Mouse (Mus musculus): ENCODE measurements around the gene Tmem108.
A peak's percentile ranks its signal among the peaks of the same experiment; 100 is the strongest.

Tmem108 gene

DNA sequence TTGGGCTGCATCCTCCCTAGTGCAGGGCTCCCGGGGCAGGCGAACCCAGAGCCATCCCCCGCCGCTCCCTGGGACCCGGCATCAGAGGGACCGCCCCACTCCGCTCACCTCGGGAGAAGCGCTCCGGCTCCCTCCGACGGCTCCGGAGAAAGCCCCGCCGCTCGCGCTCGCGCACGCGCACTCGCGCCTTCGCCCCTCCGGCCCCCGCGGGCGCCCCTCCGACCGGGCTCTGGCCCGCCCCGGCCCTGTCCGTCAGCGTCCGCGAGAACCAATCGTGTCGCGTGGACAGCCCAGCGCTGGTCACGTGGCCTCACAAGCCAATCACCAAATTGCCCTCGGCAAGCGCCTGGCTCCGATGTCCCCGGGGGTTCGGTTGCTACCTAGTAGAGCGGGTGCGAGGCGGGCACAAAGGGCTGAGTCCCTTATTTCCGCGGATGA is at the start of gene Tmem108:
TSS of gene Tmem108 (minus strand) at position 191 of the 438 bp plus-strand sequence.
- peak; percentile 93 for DNase-seq

DNA sequence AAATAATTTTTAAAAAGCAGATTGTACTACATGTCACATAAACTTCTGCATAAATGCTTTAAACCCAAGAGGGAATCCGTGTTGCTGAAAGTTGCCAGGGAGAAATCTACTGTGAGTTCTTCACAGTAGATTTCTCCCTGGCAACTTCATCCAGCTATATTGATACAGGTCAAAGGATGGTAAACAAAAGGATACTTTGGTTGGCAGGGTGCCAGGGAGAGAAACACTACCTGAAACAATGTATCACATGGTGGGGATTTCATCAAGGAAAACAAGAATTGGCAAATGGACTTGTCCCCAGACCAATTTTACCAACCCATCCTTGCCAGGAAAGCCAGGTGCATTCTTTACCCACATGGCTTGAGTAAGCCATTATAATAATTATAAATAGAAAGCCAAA is 27.4 kb upstream of the Tmem108 start:
- no peak for DNase-seq

DNA sequence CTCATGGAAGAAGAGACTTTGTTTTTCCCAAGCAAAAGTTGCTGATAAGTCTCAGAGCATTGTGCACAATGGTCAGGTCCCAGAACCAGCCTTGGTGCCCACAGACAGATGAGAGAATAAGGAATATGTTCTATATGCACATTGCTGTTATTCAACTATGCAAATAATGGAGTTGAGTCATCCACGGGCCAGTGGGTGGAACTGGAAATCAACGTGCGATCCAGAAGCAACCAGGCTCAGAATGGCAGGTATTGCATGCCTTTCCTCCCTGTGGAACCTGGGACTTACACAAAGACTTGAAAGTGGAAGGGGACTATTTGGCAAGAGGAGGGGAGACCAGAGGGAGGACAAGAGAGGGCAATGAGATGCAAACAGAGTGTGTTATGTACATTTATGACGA is 22.5 kb upstream of the Tmem108 start:
- no peak for DNase-seq

DNA sequence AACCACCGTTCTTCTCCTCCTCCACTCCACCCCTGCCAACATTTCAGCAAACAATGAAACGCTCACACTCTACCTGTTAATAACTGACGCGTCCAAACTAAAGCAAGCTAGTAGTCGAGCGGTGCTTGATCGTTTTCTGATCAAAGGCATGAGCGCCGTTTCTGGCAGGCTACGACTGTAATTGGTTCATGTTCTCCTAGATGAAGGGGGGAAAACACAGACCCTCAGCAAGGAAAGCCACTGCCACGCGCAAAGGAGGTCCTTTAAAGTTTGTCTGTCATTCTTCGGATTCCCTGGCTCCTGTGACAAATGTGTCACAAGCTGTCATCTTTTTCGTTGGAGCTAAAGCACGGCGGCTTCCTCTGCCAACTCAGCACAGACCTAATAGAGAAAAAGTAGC is 21.6 kb upstream of the Tmem108 start:
- no peak for DNase-seq

DNA sequence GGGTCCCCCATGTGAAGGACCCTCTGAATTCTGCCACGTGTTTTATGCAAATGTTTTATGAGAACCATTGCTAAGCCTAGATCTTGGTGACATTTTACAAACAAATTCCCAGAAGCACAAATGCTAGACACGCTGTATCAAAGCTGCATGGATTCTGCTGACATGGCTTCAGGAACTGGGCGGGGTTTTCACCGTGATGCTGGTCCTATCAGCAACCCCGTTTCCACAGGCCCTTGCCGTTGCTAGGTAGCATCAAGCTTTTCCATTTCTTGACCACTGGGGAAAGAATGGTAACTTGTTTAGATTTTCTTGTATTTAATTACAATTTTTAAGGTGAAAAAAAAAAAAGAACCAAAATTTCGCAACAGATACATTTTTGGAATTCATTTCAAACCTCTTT is 20.7 kb upstream of the Tmem108 start:
- no peak for DNase-seq

DNA sequence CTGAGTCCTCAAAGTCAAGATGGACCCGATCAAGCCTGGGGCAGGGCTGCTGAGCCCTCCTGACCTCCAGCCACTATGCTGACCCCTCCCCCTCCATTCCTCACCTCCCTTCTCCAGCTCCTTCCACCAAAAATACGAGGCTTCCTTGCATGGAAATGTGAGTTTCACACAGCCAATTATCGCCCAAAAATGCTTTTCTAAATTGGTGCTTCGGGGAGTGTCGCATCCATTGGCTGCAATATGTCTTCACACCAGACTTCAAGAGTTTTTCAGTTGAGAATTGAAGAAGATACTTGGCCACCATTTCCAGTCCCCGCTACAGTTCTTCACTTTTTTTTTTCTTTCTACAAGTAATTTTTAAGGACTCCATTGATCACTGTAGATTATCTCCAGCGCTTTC is 19.8 kb upstream of the Tmem108 start:
- no peak for DNase-seq

DNA sequence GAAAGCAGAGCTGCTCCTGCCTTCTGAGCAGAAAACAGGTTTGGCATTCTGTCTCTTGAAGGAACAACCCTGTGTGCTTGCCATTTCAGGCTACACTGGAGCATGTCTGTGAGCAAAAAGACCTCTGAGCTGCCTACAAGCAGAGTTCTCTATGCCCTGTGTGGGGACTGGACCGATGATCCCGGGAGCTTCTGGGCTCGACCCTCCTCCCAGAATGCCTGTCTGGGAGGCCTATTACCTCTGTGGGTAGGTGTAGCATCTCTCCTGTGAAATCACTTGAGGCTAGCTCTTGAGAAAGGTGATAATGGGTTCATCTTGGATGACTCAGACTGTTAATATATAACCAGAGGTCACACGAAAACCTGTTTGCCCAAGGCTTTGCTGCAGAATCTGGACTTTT is 19.0 kb upstream of the Tmem108 start:
- no peak for DNase-seq

DNA sequence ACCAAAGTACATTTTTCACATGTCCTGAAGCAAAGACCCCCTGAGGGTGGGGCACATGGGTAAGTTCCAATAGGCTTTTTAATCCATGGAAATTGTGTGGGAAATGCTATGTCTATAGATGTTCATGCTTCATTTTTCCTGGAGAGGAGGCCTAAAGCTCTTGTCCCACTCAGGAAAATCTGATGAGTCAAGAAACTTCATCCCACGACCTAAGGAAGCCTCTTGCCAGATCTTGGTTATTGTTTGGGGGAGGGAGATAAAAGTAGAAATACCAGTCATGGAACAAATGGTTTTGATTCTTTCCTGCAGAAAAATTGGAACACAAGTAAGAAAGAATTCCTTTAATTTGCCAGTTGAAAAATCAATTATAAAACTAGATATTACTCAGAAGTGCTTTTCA is 16.5 kb upstream of the Tmem108 start:
- no peak for DNase-seq

DNA sequence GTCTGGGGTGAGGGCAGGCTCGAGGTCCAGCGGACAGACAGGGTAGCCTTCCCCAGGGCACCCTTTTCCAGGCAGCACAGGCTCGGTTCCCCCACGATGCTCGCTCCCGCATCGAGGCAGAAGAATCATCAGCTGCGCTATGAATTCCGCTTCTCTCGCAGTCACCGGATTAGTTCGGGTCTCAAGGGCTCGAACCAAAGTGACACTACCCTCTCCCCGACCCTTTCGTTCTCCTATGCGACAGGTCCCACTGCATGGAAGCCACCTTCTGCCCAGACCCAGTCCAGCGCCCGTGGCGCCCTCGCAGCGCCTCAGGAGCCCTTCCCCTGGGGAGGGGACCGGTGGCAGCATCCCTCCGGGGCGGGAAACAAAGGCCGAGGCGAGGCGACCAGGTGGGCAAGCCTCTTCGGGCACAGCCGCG is 476 bp downstream of the Tmem108 start:
- no peak for DNase-seq

DNA sequence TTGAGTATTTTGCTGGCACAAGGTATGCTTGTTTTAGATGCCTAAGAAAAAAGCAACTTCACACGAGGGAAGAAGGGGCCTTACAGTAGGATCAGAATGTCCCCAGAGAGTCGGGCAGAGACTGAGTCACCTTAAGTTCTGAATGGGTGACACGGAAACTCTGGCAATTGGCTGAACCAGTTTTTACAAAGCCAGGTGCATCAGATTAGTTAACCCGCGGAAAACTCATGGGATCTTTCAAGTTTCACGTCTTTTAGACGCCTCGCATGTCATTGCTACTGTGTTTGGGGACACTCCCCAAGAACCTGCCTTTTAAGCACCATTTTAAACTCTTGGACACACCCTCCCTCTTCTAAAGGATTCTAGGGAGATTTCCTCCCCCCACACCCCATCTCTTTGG is 1.3 kb downstream of the Tmem108 start:
- no peak for DNase-seq

DNA sequence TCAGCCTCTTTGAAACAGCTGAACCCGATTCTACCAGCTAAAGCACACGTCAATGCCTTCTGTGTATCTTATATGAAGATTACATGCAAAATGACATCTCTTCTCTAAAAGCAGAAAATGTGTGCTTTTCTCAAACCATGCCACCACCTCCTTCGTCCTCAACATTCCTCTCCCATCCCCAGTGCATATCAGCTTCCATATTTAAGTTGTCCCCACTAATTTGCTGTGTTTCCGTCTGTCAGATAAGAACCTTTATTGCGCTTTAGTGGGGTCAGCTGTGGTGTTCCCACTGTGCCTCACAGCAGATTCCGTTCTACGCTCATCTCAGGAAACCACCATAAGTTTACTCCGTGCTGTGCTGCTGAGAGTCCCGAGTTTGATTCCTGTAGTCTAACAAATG is 1.8 kb downstream of the Tmem108 start:
- no peak for DNase-seq

DNA sequence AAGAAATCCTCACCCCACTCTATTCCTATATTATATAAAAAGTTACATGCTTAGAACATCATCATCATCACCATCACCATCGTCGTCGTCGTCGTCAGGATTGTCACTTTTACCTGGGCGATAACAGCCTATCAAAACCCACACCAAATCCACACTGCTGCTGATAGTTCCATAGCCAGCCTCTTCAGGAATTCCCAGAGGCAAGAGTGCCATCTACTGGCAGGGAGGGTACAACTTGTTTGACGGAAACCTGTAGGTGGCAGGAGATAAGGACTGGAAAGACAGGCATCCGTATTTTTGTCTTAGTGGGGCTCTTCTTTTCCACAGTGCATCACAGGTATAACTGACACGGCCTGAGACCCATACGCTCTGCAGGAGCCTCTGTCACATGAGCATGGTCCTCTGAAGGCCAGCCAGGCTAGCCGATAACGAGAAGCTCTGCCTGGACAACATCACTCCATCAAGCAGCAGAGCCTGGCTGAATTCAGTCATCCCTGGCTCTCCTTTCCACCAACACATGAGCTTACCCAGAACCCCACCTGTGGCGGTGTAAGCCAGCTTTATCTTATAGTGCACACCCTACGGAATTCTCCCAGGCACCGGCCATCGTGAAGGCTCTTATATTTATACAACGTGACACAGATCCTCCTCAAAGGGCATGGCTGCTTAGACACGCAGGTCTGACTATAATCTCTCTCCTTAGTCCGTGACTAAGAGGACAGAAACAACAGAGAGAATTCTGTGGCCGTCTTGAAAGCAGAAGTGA is 2.5 kb downstream of the Tmem108 start:
- DNase-seq: peak; percentile 91

DNA sequence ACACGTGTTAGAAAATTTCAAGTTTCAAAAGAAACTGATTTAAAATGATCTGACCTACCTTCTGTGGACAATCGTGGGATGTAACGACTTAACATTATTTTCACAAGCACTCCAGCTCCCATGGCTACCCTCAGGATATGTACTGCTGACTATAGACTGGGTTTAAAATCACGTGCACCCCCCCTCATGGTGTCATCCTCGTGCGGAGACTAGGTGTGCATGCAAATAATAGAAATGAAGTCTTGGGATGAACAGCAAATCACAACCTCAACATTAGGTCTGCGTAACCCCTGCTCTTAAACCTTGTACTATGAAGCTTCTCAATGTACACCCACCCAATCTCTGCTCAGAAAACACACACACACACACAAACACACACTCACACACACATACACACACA is 3.4 kb downstream of the Tmem108 start:
- DNase-seq: no peak

DNA sequence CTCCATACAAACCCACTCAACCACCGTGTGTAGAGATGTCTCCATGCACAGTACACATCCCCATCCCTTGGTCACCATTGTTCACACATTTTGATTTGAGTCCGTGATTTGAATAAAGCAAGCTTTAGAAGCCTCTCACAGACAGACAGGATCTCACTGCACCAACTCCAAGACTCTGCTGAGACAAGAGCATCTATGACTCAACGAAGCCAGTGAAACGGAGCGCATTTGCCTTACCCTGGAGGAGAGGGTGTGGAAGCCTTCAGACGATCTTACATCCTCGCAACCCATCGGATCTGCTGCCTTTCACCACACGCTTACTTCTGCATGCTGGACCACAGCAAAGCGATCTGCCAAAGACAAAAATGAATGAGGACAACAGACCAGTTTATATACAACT is 9.0 kb downstream of the Tmem108 start:
- DNase-seq: no peak

DNA sequence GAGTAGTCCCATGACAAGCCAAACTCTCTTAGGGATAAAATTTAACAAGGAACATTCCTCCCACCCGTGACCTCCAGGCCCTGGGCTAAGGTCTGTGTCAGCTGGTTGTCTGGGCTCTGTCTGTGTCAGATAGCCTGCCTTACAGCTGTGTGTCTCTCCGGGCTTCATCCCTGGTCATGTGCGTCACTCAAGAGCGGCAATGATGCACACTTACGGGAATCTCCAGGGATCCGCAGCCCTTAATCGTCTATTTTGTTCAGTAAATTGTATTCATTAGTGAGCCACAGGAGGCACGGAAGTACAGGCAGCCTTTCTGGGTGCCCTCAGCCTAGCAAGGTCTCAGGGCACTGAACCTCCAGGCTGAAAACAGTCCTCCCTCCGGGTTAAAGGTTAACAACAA is 10.1 kb downstream of the Tmem108 start:
- DNase-seq: peak; percentile 41

DNA sequence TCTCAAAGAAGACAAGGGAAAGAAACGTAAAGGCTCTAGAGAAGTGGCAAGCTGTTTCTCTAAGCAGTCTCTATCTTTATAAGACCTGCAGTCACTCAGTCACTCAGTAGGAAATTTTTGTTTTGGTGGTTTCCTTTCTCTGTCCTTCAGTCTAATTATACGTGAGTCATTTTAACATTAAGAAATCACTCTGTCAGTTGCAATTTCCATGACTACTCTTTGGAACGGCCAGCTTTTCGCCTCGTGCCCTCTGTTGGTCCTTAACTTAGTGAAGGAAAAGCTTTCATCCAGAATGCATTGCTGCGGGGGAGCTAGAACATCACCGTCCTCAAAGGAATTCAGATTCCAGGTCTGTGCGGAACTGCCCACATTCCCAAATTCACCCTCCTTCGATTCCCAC is 11.1 kb downstream of the Tmem108 start:
- no peak for DNase-seq

DNA sequence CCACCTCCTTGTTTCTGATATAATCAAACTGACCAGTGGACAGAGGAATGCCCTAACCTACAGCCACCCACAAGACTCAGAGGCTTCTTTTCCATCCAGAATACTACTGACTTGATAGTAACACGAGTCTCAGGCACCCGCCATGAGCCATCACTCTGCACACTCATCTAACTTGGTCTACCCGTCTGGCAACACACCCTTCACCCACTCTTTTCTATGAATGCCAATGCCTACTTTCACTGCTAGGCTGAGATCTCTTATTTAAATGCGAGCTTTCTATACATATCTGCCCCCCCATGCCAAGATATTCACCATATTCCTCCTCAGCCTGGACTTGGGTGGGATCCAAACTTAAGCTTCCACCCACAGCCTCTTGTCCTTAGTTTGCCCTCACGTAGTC is 15.0 kb downstream of the Tmem108 start:
- no peak for DNase-seq

DNA sequence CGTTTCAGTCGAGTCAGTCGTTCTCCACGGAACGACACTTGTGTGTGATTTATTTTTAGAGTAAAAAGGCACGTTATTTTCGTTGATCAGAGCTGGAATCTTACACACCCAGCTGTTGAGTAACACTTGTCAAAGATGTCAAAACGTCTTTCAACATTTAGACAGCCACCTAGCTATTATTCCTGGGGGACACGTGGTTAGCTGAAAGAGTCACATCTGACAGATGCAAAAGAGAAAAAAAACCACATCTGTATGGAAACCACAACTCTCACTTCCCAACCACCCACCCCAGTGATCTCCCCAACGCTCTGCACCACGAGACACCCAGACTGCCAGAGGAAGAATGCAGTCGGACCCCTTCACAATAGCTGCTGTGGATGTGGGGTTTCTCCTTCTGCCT is 21.5 kb downstream of the Tmem108 start:
- DNase-seq: no peak

DNA sequence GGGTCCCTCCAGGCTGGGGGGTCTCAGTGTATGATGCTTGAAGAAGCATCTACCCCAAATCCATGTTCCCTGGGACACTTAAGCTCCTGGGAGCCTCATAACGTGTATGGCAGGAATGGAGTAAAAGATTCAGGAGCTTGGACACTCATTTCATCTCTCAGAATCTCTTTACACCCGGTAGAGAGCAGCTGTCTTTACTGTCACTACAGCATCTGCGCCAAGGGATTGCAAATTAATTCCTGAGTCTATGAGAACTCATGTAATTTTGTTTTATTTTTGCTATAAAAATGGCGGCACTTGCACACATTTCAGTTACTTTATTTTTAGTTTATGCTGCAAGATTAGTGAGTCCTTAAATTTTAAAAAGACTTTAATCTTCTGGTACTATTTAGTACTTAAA is 22.6 kb downstream of the Tmem108 start:
- no peak for DNase-seq

DNA sequence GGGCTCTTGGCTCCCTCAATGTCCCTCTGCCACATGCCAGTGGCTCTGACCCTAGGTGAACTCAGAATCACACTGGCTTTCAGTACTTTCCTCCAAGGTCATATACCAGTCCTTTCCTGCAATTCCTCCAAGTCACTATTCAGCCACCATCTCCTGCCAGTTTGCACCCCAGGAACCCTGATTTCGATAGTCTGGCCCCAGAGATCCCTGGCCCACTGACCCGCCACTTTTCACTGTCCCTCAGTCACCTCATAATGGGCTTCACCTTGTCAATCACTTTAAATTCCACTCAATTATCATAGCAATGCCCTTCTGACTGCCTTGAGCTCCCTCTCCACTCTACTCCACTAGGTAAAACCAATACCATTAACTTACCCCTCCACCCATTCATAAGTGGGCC is 31.9 kb downstream of the Tmem108 start:
- DNase-seq: no peak

DNA sequence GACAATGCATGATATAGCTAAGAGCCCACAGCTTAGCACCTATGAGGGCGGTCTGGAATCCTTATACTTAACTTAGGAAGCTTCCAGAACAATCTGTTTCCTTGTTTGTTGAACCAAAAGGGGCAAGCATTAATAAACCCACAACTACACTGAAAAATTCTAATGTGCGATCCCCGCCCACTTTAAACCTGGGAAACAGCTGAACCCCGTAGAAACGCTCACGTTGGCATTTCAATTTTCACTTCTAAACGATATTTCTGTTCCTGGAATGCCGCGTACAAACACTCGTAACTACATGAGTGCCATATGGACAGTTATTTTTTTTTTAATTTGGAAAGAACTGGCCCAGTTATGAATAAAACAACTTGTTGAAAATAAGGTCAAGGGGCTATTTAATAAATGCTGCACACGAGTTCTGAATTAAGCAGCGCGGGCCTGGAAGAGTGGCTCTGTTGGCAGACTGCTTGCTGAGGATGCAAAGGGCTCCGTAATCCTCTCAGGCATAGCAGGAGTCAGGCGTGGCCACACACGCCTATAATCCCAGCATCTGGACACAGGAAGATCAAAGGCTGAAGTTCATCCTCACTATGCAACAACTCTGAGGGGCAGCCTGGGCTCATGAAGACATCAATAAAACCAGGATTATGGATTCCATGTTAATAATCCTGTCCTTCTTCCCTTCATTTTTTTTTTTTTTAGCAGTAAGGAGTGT is 34.7 kb downstream of the Tmem108 start:
- DNase-seq: no peak

DNA sequence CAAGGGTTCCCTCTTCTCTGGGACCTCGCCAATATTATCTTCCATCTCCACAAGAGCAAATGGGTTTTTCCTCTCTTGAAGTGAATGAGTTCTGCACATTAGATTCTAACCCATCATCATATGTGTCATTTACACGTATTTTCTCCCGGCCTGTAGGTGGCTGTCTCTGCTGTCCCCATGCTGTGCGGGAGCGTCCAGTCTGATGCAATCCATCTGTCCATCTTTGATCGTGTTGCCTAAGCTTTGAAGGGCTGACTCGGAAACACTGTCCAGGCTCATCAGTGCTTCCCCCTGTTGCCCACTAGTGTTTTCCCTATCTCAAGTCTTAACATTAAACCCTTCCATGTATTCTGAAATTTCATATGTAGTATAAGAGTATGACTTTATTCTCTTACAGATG is 36.1 kb downstream of the Tmem108 start:
- no peak for DNase-seq

DNA sequence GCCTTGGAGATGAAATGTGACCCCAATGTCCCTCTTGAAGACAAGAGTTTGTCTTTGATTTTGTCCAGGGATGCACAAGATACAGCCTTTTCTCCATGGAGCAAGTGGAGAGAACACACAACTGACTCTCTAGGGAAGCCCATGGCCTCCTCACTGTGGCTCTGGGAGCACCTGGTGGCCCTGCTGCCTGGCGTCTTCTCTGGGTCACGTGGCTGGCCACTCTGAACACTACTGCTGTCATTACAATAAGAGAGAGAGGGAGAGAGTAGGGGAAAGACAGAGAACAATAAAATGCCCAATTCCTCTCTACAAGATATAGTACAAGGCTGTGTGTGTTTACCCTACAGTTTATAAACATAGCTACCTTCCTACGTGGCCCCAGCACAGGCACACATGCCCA is 40.2 kb downstream of the Tmem108 start:
- no peak for DNase-seq

DNA sequence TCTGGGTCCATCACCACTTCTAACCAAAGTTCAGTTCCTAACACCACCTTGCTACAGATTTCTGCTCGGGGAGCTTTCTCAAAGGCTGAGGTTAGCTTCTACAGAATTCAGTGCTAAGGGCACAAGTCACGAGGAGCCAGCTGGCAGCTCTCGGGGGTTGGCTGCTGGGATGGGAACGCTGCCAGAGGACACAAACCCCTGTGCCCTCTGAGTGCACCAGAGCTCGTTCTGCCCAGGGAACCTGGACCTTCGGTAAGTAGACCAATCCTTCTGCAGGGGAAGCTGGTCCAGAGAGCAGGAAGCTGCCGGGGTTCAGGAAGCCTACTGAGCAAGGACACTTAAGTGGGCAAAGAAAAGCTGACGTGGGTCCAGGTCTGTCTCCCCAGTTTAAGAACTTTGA is 40.6 kb downstream of the Tmem108 start:
- DNase-seq: peak; percentile 79

DNA sequence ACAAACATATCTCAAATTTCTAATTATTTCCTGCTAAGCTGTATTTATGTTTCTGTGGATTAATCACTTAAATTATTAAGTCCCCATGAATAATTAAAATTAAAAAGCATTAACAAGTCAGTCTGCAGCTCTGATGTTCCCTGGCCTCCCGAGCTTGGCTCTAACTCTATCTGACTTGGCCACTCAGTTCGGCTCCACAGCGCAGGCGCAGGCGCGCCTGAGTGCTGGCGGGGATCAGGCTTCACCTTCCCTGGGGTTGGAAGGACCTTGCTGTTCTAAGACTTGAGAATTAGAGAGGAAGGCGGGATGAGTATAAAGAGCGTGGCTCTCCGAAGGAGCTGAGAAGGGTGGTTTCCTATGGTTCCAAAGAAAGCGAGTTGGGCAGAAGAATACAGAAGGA is 41.6 kb downstream of the Tmem108 start:
- no peak for DNase-seq

All from kidney, postnatal 10 days (tissue).